Mouse (Mus musculus) ovary, postnatal 14 days (tissue): ENCODE data around the gene Add2.

Experiments used
- DNase-seq: peaks from one replicate; pipeline ENCODE4 v3.0.0; 2022; ENCODE audit warnings: low spot score

The Add2 gene

DNA sequence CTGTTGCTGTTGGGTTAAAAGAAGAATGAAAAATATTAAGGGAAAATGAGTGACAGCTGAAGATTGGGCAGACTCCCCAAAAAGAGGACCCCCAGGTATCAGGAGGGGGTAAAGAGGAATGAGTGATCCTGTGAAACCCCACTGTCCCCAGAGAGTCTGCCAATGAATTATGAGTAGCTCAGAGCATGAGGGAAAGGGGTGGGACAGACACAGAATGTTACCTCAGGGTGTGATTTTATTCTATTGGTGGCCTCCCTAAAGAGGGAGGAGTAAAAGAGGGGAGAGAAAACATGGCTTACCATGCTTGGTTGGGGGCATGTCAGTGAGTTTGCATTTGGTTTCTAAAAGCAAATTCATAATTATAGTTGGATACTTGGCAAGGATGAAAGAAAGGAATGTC is 50.8 kb downstream of the Add2 start:
- no peak for DNase-seq

DNA sequence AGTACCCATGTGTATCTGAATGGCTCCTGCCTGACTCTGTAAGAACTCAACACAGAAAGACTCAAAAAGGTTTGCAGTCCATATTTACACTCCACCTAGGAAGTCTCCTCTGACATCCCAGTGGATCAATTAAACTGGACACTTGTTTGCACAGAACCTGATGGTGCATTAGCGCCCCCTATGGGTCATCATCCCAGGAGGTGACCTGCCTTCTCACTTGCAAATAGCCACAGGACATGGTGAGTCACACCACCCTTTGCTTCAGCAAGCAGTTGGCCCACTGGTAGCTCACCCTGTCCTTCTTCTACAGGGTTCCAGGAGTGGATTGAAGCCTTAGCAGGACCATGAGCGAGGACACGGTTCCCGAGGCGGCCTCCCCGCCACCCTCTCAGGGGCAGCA is 57.0 kb downstream of the Add2 start:
- DNase-seq = peak; percentile 21

DNA sequence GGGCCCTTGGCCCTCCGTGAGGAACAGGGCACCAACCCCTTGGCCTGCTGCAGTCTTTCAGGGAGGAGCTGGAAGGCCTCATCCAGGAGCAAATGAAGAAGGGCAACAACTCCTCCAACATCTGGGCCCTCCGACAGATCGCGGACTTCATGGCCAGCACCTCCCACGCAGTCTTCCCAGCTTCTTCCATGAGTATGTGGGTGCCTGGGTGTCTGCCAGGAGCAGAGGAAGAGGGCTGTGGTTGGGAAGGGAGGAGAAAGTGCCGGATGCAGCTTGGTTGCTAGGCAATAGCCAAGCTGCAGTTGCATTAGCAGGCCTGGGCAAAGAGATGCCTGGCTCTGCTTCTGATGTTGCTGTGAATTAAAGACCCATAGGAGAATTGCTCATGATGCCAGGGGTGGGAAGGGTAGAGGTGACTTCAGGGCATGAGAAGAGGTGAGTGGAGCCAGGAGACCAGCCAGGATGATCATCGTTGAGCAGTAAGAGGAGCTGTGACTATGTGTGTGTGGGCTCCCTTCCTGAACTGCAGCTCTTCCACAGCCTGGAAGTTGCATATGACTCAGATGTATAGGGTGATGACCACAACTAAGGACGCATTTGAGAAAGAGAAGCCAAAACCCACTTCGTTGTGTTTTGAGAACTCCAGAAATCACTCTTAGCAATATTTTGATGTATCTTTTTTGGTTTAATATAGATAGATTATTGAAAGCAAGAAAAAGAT is 58.5 kb downstream of the Add2 start:
- peak; percentile 52 for DNase-seq

DNA sequence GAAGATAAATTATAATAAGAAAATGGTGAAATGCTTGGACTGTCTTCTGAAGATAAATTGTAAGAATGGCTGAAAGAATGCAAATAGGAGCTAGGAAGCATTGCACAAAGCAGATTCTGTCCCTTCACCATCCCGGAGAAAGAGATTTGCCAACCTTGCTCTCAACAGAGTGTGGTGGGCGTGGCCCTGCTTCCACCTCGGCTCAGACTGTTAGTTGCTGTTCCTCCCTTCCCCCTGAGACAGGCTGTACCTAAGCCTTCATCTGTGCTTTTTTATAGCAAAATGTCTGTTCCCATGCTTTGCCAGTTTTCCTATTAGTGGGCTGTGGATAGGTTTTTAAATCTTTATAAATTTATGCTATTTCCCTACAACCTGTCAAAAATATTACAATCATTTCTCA is 59.3 kb downstream of the Add2 start:
- DNase-seq = no peak

DNA sequence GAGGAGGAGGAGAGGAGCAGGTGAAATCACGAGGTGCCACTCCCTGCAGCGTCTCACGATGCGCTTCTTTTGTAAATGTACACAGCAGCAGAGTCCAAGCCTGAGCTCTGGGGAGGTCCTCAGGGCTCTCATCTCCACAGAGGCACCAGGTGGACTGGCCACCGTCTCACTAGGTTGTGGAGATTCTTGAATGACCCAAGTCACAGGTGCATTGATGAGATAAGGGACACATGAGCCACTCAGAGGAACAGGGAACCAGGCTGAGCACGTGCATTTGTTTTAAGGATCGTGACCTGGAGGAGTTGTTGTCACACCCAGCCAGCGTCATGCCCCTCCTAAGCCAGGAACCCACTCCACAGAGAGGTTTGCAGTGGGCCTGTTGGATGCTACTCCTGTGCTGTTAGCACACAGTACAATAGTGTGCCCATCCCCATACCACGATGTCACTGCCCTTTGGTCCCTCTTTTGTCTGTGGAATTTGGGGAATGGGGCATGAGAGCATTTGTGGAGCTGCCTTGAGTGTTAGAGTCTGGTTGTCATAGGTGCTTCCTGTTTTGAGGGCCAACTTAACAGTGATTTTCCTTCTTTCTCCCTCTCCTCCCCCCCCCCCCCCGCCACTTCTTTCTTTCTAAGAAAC is 65.8 kb downstream of the Add2 start:
- DNase-seq = no peak

DNA sequence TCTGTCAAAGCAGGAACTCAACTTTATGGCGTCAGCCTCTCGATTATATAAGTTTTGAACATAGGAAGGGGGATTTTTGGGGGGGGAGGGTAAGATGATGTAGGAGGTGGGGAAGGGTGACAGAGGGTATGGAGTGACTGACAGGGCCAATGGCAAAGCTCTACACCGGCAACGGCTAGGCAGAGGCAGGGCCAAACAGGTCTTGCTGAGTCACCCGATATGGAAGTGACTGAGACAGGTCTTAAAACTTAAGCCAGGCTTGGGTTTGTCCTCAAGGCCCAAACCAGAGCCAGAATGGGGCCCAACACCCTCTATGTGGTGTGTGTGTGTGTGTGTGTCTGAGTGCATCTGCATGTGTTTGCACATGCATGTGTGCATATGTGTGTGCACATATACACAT is 67.0 kb downstream of the Add2 start:
- no peak for DNase-seq

DNA sequence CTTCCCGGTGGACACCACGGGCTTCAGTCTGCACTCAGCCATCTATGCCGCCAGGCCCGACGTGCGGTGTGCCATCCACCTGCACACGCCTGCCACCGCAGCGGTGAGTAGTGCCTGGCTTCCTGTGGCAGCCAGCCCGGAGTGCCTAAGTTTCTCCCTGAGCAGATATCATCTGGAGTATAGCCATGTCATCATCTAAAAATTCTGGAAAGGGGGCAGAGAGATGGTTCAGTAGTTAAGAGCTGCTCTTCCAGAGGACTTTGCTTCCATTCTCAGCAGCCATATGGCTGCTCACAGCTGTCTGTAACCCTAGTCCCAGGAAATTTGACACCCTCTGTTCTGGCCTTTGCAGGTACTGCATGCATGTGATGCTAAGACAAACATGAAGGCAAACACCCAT is 68.3 kb downstream of the Add2 start:
- no peak for DNase-seq

DNA sequence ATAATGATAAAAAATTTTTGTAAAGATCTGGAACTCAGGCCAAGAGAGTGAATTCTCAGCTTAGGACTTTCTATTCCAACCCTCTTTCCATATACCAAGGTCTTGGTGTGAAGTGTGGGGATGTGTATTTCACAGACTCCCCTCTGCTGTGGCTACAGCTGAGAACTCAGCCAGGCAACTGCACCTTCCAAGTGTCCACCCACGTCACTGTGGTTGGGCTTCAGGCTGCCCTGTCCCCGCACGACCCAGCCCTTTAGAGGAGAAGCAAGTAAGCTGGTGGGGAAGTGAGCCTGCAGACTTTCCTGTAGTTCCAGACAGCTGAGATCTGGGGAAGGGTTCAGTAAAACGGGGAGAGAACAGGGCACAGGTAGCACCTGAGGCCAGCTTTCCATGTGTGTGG is 68.7 kb downstream of the Add2 start:
- DNase-seq = no peak

DNA sequence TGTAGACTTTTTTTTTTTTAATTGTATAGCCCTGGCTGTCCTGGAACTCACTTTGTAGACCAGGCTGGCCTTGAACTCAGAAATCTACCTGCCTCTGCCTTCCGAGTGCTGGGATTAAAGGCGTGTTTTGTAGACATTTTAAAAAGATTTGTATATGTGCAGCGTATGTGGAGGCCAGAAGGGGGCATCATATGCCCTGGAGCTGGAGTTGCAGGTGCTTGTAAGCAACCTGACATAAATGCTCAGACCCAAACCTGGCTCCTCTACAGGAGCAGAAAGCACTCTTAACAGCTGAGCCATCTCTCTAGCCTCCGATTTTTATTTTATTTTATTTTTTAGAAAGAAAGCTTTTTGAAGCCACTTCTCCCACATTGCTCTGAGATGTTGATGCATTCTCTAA is 70.5 kb downstream of the Add2 start:
- DNase-seq = no peak

DNA sequence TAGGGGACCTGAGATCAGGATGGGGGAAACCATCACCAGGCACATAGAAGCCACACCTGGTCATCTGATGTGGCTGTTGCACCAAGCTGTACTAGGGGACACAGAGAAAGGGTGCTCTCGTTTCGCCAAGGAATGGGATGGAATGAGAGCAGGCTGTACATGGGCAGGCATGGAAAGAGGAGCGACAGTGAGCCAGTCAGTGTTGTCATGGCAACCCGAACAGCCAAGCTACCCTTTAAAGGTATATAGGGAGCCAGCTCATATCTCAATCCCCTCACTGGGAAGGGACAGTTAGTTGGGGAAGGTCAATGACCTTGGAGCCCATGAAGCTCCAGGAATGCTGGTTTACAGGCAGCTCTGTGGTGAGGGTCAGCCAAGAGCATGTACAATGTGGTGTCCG is 73.0 kb downstream of the Add2 start:
- no peak for DNase-seq

DNA sequence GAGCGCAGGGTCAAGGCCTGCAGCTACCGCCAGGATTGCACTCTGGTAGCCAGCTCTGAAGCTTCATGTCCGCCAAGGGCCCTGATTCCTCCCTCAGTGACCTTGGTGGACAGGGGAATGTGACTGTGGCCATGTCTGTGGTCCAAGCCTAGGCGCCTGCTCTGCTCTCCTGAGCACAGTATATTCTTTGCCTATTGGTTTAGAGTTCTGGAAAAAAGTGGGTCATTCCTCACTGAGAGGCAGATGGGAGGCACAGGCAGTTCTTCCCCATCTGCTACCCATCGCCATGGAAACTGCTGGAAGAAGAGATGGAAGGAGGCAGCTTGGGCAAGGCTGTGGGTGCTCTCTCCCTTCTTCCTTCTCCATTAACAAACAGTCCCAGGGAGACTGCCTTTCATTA is 74.4 kb downstream of the Add2 start:
- DNase-seq = no peak

DNA sequence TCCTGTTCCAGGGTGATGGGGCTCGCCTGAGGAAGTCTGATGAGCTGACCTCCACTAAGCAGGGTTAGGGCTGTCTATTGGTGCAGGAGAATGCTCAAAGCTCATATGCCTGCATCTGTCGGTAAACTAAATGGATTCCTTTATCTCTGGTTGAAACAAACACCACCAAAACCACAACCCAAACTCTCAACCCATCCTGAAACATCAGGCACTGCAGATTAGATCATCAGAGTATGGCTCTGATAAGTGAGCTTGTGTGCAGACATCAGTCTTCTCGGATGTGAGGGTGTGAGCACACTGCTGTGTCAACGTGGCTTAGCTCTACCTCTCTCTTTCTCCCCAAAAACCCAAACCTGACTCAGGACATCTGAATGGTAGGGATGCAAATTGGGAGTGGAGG is 75.1 kb downstream of the Add2 start:
- no peak for DNase-seq

DNA sequence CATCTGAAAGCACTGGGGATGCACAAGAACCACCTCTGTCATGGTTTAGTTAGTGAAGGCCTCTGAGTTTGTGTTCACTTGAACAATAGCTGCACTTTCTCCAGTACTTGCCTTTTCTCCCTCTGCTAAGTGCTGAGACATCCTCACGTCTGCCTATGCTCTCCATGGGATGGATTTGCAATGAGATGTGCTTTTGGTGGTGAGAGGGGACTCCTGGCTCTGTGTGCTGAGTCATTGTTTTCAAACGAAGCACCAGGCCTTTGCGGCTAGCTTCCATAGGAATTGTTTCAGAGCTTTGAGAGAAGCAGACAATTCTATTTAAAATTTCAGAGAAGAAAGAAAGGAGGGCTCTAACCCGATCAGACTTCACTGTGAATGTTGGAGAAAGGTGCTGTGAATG is 76.2 kb downstream of the Add2 start:
- no peak for DNase-seq

DNA sequence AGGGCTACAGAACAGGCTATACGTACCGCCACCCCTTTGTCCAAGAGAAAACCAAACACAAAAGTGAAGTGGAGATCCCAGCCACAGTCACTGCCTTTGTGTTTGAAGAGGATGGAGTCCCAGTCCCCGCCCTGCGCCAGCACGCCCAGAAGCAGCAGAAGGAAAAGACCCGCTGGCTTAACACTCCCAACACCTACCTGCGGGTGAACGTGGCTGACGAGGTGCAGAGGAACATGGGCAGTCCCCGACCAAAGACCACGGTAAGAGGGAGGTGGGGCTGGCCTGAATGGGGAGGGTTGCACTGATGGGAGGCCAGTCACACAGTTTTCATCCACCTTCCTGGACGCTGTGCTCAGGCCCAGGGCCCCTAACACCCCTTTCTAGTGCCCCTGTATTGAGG is 77.6 kb downstream of the Add2 start:
- no peak for DNase-seq

DNA sequence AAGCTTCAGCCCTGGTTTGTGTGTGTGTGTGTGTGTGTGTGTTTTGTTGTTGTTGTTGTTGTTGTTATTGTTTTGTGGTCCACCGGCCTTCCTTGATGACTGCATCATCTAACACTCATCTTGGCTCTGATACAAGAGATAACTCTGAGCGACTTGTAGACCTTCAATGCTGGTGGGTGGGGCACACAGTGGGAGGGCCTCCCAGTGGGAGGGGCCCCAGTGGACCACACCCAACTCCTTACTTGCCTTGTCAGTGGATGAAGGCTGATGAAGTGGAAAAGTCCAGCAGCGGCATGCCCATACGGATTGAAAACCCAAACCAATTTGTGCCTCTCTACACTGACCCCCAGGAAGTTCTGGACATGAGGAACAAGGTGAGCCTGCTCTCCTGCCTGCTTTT is 78.6 kb downstream of the Add2 start:
- DNase-seq = no peak

DNA sequence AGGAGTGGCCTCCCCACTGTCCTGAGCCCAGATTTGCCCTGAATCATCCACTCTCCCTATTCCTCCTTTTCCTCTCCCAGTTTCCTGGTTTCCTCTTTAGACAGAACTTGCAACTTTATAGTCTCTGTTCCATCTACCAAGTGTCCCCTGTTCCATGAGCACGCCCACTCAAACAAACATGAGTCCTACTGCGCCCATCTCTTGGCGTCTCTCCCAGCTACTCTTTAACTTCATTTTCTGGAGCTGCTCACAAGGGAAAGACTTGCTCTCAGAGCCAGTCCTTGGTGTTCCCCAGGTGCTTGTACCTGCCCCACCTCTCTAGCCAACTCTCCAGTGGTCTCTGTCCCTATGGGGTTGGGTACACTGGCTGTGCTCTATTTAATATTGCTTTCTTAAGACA is 87.4 kb downstream of the Add2 start:
- no peak for DNase-seq

DNA sequence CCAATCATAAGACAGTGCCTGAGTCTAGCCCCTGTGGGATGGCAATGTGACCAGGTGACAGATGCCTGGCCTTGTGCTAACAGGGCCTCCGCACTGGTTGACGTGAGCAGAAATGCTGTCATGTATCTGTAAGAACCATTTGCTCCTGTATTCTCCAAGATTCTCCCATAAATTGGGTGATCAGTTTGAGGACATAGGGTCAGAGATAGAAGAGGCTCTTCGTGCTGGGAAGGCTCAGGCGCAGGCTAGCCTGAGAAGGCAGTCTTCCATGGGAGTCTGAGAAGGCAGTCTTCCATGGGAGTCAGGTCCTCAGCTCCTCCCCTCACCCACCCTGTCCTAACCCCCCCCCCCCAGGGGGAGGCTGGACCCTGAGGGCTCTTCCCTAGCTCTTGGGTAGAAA is 94.6 kb downstream of the Add2 start:
- no peak for DNase-seq

DNA sequence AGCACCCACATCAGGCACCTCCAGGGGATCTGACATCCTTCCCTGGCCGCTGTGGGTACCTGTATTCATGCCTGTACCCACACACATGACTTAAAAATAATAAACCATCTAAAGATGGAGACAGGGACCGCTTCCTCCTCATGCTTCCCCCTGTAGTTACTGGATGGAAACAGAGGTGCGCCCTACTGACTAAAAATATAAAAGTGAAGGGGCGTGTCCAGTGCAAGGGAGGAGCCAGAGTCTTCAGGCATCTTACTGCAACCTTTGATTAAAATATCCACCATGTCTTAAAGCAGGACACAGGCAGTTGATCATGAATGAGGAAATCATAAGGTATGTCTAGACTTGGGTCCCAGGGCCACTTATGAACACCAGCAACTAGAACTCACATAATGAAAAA is 97.3 kb downstream of the Add2 start:
- DNase-seq = no peak

DNA sequence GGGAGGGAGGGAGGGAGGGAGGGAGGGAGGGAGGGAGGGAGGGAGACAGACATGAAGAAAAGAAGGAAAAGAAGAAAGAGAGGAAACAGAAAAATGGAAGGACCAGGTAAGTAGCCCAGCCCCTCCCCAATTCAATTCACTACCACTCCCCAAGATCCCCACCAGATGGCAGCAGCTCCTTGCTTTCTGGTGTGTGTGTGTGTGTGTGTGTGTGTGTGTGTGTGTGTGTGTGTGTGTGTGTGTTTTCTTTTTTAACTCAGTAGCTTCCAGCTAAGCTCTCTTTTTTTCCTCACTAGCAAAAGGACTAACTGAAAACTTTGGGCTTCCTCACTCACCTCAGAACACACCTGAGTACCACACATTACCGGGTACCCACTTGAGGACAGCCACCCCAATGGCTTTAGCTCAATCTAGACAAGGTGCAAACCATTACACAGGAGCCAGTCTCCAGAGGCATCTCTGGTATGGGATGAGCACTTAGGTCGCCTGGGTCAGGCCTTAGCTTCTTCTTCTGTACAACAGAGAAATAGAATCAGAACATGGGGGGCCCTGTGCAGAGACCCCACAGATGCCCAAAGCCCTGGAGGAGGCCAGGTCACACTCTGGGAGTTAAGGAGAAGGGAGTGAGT is 98.6 kb downstream of the Add2 start:
- peak; percentile 58 for DNase-seq

DNA sequence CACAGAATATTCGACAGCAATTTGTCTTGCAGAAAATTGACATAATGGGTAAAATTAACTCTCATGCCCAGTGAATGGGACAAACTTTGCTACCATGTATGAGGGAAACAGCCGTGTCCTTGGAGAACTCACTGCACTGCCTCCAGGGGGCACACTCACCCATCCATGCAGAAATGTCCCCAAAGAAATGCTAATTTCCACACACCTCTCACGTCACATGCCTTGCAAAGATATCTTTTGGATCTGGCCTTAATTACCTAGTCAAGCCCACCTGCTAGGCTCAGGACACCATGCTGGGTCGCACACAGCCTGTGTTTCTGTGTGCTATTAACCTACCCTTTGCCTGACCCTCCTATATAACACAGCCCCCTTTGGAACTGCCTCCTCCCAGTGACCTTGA is 100.0 kb downstream of the Add2 start:
- DNase-seq = no peak

DNA sequence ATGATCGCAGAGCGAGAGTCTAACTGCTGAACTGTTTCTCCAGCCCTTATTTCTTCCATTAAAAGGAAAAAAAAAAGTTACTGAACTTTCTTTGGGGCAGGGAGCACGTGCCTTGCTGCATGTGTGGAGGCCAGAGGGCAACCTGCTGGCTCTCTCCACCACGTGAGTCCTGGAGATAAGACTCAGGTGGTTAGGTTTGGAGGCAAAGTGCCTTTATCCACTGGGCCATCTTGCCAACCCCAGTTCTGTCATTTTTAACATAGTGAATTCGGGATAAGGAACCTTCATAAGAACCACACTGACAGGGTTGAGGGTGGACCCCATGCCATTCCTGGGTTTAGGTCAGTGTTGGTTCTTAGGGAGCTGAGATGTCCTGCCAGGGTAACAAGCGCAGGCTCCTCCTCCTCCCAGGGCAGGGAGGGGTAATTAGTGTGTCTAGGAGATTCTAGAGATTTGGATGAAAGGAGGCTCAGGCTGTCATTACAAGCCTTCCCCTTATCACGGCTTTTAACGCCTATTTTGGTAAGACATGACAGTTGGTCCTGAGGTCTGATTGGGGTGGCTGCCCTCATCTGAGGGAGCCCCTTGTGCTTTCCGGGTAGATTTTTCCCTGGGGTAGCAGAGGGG is 101.5 kb downstream of the Add2 start:
- no peak for DNase-seq

DNA sequence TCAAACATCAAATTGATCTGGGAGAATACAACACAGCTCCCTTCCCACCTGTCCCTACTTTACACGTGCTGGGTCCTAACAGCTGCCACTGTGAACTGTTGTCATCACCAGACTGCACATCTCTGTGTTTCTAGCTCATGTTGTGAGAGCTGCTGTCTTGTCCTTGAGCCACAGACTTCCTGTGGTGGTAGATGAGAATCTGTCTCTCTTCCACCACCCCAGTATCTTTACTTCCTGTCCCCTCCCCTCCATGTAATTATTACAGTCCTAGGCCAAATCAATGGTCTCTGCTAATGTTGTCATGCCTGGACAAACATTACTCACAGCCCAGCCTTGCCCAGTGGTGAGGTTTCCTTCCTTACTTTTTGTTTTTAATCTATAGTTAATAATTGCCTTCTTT is 105.4 kb downstream of the Add2 start:
- no peak for DNase-seq

DNA sequence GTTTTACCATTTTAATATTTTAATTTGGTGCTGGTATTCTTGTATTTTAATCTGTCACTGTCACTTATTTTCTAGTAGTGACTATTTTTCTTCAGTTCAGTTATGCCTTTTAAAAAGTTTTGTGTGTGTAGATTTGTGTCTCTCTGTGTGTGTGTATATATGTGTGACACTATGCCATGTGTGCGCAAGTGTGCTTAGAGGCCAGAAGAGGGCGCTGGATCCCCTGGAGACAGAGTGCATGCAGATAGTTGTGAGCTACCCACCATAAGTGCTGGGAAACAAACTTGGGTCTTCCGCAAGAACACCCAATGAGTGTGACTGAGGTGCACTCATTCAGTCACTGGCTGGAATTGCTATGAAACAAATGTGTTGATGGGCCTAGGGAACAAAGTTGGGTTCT is 107.7 kb downstream of the Add2 start:
- no peak for DNase-seq
